Mouse (Mus musculus) liver, embryonic 12.5 days (tissue): Measurements from ENCODE around the gene Syt2. TPM values are rescaled to one million over a fixed set of nuclear protein-coding genes. Genes with fewer than 3 reads are reported as not detected.

Experiments used
- ATAC-seq: fragments of 200-750 bp; cut with Nextera tagmentation; 2 replicates; pipeline ENCODE4 v1.8.0; 2017; ENCODE audit warnings: moderate number of reproducible peaks, mild to moderate bottlenecking, moderate library complexity
- H3K27ac ChIP-seq: fragments of 300-500 bp; sonication (generic); 2 replicates; pipeline ENCODE4 v1.5.1; 2016; ENCODE audit warnings: mild to moderate bottlenecking
- H3K27me3 ChIP-seq: fragments of 300-500 bp; sonication (generic); replicated peaks from 2 replicates; pipeline ENCODE4 v1.6.1; 2016; ENCODE audit warnings: mild to moderate bottlenecking, moderate library complexity
- H3K36me3 ChIP-seq: fragments of 300-500 bp; sonication (generic); 2 replicates; pipeline ENCODE4 v1.6.1; 2016; ENCODE audit warnings: mild to moderate bottlenecking, moderate library complexity
- H3K4me1 ChIP-seq: fragments of 300-500 bp; sonication (generic); 2 replicates; pipeline ENCODE4 v1.6.1; 2016
- H3K4me2 ChIP-seq: fragments of 300-500 bp; sonication (generic); 2 replicates; pipeline ENCODE4 v1.6.1; 2016; ENCODE audit warnings: mild to moderate bottlenecking, moderate library complexity
- H3K4me3 ChIP-seq: fragments of 300-500 bp; sonication (generic); 2 replicates; pipeline ENCODE4 v1.5.1; 2016; ENCODE audit warnings: mild to moderate bottlenecking, moderate library complexity
- H3K9ac ChIP-seq: fragments of 300-500 bp; sonication (generic); 2 replicates; pipeline ENCODE4 v1.6.1; 2016; ENCODE audit warnings: mild to moderate bottlenecking, moderate library complexity
- H3K9me3 ChIP-seq: fragments of 300-500 bp; sonication (generic); replicated peaks from 2 replicates; pipeline ENCODE4 v1.6.1; 2016; ENCODE audit warnings: mild to moderate bottlenecking, moderate library complexity
- WGBS: fragments of 180-500 bp; shearing (Covaris S2); methylation state at CpG from one replicate; pipeline ENCODE4 v1.1.7; 2016; ENCODE audit not compliant: insufficient replicate concordance; 5-methylcytosine and 5-hydroxymethylcytosine counted together
- polyA plus RNA-seq: library from polyadenylated mRNA; unstranded; fragments of >200 nt; fragmentation: Nextera tagmentation; extraction: Ambion mirVana; gene quantifications from 2 replicates; pipeline ENCODE4 v1.2.1, GENCODE M21; 2016

Gene Syt2
- polyA plus RNA-seq, 1 experiment from 2014 or later, result 0.32 TPM

DNA sequence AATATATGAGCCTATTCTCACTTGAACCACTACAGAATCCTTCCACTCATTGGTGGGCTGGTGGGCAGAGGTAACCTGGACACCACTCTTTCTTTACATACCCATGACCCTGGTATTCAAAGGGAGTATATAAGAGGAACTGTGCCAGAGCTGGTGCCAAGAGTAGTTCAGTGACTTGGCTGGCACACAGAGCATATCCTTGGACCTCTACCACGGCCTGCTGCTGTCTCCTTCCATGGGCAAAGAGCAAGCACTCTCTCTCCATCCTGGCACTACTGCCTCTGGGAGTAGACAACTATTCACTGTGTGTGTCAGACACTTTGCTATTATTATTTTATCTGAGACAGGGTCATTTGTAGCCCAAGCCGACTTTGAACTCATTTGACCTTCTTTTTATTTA is 49.8 kb downstream of the Syt2 start:
- Histone ChIP-seq H3K36me3 (no peaks in the 10 kb centered on the region), H3K9me3 (no peaks in the 10 kb centered on the region), H3K27me3 (peaks cover 8% of the 10 kb centered on the region), H3K4me2 (no peak overlapping the region), H3K27ac (no peak overlapping the region), H3K4me1 (no peaks in the 10 kb centered on the region), H3K4me3 (no peak overlapping the region), H3K9ac (no peak overlapping the region)
- 48% methylated on average over 2 of the region's 2 CpGs for WGBS
- no peak for ATAC-seq

DNA sequence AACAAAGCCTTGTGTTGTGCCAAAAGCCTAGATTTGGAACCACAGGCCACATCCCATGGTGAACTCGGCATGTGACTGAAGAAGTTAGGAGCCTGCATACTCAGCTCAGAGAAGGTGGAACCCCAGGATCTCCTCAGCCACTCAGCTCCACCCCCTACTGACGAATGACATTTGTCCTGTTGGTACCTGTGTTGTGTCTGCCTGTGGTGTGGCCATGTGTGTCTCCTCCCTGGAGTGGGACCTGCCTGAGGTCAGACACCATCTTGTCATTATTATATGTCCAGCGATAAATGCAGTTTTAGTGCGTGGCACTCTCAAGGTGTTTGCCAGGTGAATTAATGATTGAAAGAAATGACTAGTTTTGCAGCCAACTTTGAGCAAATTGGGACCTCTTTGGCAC is 50.6 kb downstream of the Syt2 start:
- no peaks in the 10 kb centered on the region for H3K36me3 ChIP-seq
- H3K27me3 ChIP-seq, result peaks cover 8% of the 10 kb centered on the region
- no peak for ATAC-seq
- no peak overlapping the region for H3K4me3 ChIP-seq
- H3K27ac ChIP-seq, result no peak overlapping the region
- H3K4me1 ChIP-seq, result 0 out of 2 replicates have a peak, but pooled peaks cover 3% of the 10 kb centered on the region
- H3K4me2 ChIP-seq, result no peak overlapping the region
- H3K9me3 ChIP-seq, result no peaks in the 10 kb centered on the region
- WGBS, result 68% methylated on average over 4 of the region's 4 CpGs
- H3K9ac ChIP-seq, result no peak overlapping the region

DNA sequence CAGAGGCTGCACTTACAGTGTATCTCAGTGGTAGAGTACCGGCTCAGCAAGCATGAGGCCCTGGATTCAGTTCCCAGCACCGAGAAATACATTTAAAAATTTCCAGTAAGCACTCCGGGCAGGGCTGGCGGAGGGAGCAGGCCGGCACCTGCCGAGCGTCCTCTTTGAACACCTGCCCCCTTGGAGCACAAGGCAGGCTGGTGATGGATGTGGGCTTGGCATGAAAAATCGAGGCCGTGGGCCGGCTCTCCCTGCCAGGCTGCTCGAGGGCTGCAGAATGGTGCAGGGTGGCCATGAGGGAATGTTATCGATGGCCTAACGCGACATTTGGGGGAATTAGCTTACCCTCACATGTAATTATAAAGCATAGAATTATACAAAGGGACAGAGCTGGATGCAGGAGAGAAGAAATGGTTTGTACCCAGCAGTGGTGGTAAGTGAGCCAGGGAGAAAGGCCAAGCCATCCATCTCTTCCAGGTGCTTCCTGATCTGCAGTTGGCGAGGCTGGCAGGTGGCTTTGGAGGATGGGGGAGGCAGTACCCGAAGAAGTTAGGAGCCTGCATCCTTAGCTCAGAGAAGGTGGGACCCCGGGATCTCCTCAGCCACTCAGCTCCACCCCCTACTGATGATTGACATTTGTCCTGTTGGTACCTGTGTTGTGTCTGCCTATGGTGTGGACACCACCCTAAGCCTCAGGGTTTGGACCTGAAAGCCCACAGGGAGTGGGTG is 51.2 kb downstream of the Syt2 start:
- H3K9me3 ChIP-seq, result no peaks in the 10 kb centered on the region
- H3K27me3 ChIP-seq, result peaks cover 8% of the 10 kb centered on the region
- H3K36me3 ChIP-seq, result no peaks in the 10 kb centered on the region
- ATAC-seq, result no peak
- H3K4me2 ChIP-seq, result no peak overlapping the region
- H3K4me3 ChIP-seq, result no peak overlapping the region
- 0 out of 2 replicates have a peak, but pooled peaks cover 3% of the 10 kb centered on the region for H3K4me1 ChIP-seq
- H3K9ac ChIP-seq, result no peak overlapping the region
- WGBS, result 74% methylated on average over 17 of the region's 17 CpGs
- H3K27ac ChIP-seq, result no peak overlapping the region

DNA sequence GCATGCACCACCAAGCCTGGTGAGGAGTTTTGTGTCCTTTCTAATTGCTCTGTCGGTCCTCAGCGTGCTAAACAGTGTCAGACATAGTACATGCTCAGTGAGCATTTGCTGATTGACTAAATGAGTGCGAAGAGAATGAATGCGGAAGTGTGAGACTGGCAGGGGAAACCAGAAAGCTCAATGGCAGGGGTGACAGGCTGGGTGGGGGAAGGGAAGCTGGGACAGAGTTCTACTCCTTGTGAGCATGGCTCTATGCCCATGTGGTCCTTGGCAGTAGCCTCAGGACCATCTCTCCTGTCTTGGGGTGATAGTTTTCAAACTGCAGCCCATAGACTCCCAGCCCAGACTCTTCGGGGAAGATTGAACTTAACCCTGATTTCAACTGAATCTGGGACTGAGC is 52.0 kb downstream of the Syt2 start:
- H3K27ac ChIP-seq, result no peak overlapping the region
- no peaks in the 10 kb centered on the region for H3K36me3 ChIP-seq
- WGBS, result 48% methylated on average over 5 of the region's 5 CpGs
- ATAC-seq, result no peak
- no peak overlapping the region for H3K4me3 ChIP-seq
- peaks cover 11% of the 10 kb centered on the region for H3K27me3 ChIP-seq
- H3K9me3 ChIP-seq, result no peaks in the 10 kb centered on the region
- peaks cover 10% of the 10 kb centered on the region; the same call in 1 of the 2 replicates for H3K4me1 ChIP-seq
- no peak overlapping the region for H3K9ac ChIP-seq
- H3K4me2 ChIP-seq, result no peak overlapping the region

DNA sequence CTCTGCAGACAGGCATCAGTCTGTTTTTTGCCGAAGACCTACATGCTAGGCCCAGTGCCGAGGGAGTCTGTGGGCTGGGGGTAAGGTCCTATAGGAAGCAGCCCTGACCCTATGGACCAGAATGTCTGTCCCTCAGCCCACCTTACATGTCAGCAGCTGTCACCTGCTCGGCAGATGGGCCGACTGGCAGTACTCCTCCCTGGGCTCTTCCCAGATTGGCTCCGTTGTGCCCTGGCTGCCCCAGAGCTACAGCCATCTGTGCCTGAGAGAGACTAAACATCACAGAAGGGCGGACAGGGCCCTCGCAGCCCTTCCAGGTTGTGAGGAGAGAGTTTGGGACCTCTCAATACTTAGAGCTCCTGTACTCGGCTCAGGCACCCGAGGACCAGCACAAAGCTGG is 52.9 kb downstream of the Syt2 start:
- no peak overlapping the region for H3K4me3 ChIP-seq
- H3K27ac ChIP-seq, result no peak overlapping the region
- H3K4me2 ChIP-seq, result no peak overlapping the region
- WGBS, result 63% methylated on average over 9 of the region's 9 CpGs
- ATAC-seq, result no peak
- H3K9ac ChIP-seq, result no peak overlapping the region
- peaks cover 15% of the 10 kb centered on the region; the same call in 1 of the 2 replicates for H3K4me1 ChIP-seq
- H3K36me3 ChIP-seq, result no peaks in the 10 kb centered on the region
- H3K9me3 ChIP-seq, result no peaks in the 10 kb centered on the region
- H3K27me3 ChIP-seq, result peaks cover 18% of the 10 kb centered on the region

DNA sequence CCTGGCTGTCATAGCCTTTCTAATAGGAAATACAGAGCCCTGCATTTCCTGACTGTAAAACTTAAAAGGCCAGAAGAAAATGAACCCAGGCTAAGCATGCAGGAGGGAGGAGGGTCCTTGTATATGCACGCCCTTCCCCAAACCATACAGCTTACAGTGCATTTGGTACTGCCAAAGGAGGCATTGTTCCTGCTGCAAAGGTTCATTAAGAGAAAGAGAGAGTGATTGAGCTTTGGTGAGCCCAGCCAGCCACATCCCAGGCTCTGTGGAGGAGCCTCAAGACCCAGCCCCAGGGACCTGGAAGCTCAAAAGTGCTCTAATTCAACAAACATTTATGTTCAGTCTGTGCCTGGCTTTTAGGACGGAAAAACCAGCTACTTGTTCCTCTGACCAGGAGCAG is 53.7 kb downstream of the Syt2 start:
- Histone ChIP-seq H3K4me3 (no peak overlapping the region), H3K9me3 (no peaks in the 10 kb centered on the region), H3K9ac (no peak overlapping the region), H3K36me3 (no peaks in the 10 kb centered on the region), H3K4me1 (peaks cover 20% of the 10 kb centered on the region; the same call in 1 of the 2 replicates), H3K27me3 (peaks cover 24% of the 10 kb centered on the region), H3K27ac (no peak overlapping the region), H3K4me2 (no peak overlapping the region)
- WGBS, result 44% methylated on average over 2 of the region's 2 CpGs
- no peak for ATAC-seq

DNA sequence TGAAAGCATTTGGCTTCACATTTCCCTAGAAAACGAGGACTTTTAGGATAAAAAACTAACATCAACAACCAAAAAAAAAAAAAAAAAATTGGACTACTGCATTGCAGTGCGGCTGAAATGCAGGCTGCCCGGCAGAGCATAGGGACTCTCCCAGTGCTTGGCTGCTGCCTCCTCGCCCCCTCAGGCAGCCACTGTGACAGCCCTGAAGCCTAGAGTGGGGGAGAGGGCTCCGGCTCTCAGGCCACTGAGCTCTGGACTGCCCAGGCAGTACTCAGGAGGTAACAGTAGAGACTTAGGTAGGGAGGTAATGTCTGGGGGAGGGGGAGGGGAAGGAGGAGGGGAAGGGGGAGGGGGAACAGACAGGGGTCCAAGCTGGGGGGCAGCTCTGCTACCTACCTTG is 54.2 kb downstream of the Syt2 start:
- no peak for ATAC-seq
- 36% methylated on average over 5 of the region's 5 CpGs for WGBS
- peaks cover 29% of the 10 kb centered on the region for H3K27me3 ChIP-seq
- H3K4me1 ChIP-seq, result peaks cover 20% of the 10 kb centered on the region; the same call in 1 of the 2 replicates
- no peak overlapping the region for H3K4me3 ChIP-seq
- no peak overlapping the region for H3K4me2 ChIP-seq
- H3K36me3 ChIP-seq, result no peaks in the 10 kb centered on the region
- H3K9me3 ChIP-seq, result no peaks in the 10 kb centered on the region
- H3K9ac ChIP-seq, result no peak overlapping the region
- no peak overlapping the region for H3K27ac ChIP-seq

DNA sequence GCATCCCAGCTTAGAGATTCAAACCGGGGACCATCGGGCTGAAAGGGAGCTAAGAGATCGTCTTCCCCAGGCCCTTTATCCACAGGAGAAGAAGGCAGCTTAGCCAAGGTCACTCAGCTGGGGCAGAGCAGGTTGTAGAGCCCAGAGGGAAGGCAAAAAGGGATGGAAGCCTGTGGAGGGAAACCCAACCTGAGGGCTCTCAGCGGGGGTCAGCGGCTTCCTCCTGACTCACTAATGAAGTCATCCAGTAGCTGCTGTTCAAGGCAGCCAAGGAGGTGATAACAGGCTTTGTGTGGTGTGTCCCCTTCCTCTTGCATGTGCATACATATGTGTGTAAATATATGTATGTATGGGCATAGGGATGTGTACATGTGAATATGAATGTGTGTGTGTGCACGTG is 54.7 kb downstream of the Syt2 start:
- H3K9ac ChIP-seq, result no peak overlapping the region
- ATAC-seq, result no peak
- H3K36me3 ChIP-seq, result no peaks in the 10 kb centered on the region
- H3K9me3 ChIP-seq, result no peaks in the 10 kb centered on the region
- WGBS, result 27% methylated on average over 6 of the region's 6 CpGs
- peaks cover 20% of the 10 kb centered on the region; the same call in 1 of the 2 replicates for H3K4me1 ChIP-seq
- H3K27me3 ChIP-seq, result peaks cover 34% of the 10 kb centered on the region
- no peak overlapping the region for H3K4me3 ChIP-seq
- no peak overlapping the region for H3K4me2 ChIP-seq
- no peak overlapping the region for H3K27ac ChIP-seq

DNA sequence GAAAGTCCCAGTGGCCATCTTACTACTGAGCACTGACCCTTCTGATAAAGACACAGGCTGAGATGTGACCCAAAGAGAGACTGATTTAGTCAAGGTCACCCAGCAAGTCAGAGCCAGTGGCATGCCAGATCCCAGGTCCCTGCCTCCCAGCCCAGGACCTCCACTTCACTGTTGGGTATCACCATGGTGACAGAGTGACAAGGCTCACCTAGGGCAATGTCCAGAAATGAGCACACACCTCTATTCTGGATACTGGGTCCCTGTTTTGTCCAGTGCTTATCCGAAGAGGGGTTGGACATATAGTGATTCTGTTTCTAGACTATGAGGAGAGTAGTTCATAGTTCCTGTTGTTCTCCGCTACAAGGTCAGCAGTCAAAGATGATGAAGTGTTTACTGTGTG is 56.8 kb downstream of the Syt2 start:
- Histone ChIP-seq H3K4me3 (no peak overlapping the region), H3K36me3 (no peaks in the 10 kb centered on the region), H3K27me3 (peaks cover 55% of the 10 kb centered on the region), H3K4me2 (no peak overlapping the region), H3K9me3 (no peaks in the 10 kb centered on the region), H3K4me1 (peaks cover 21% of the 10 kb centered on the region; the same call in 1 of the 2 replicates), H3K27ac (peak overlapping the region; percentile 3; the same call in 1 of the 2 replicates), H3K9ac (no peak overlapping the region)
- peak; percentile 61 for ATAC-seq
- 60% methylated on average over 2 of the region's 2 CpGs for WGBS

DNA sequence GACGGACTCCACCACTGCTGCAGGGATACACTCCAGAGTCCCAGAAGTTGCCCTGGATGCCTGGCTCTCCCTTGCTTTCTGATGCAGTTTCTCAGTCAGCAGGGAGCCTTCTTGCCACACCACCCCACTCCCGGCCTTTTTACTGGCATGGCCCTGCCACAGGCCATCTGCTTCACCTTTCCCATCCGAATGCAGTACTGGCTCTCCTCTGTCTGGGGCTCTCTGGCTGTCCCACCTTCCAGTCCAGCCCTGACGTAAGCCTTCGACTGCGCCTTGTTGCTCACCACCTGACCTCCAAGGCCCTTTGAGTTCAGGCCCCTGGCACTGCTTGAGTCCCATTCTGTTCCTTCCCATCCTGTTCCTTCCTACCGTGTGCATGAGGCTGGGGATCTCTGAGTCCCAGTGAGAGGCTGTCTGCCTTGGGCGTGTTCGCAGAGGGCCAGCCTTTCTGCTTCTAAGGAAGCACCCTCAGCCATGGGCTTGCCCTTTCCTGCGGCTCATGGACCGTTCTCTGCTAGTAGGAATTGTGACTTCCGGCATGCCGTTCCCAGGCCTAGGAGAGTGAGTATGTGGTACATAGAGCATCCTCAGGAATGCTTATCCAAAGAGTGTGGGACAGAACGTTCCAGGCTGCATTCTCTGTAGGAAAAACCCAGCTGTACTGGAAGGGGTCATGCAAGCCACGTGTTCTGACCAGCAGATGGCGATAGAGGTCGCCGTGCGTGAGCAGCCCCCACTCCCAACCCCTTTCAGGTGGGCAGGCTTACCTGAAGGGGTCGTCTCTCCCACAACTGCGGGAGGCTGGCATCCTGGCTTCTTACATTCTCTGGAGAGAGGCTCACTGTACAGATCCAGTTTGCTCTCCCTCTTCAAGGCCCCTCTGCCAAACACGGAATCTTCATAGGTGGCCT is 58.2 kb downstream of the Syt2 start:
- Histone ChIP-seq H3K9ac (no peak overlapping the region), H3K9me3 (no peaks in the 10 kb centered on the region), H3K27me3 (peaks cover 61% of the 10 kb centered on the region), H3K4me1 (peaks cover 34% of the 10 kb centered on the region; the same call in 1 of the 2 replicates), H3K36me3 (no peaks in the 10 kb centered on the region), H3K4me2 (no peak overlapping the region), H3K27ac (no peak overlapping the region), H3K4me3 (no peak overlapping the region)
- 33% methylated on average over 22 of the region's 22 CpGs for WGBS
- ATAC-seq, result no peak

DNA sequence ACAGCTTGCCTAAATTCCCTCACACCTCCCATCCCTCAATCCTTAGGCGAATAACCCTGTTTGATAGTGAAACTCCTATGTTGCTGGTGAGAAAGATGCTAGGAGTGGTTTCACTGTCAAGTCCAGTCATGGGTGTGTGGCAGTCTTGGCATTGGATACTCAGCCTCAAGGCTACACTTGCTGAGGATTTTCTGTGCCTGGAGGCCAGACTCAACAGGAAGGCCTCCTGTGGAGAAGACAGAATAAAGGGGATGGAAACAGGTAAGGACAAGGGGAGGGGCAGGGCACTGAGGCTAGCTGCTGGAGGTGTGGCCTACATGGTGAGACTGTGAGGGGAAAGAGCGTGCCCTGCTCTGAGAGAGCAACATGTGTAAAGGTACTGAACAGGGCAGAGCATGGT is 60.1 kb downstream of the Syt2 start:
- 52% methylated on average over 2 of the region's 2 CpGs for WGBS
- no peak for ATAC-seq
- Histone ChIP-seq H3K4me1 (peaks cover 32% of the 10 kb centered on the region; the same call in 1 of the 2 replicates), H3K27ac (no peak overlapping the region), H3K27me3 (peaks cover 80% of the 10 kb centered on the region), H3K36me3 (no peaks in the 10 kb centered on the region), H3K4me2 (no peak overlapping the region), H3K4me3 (no peak overlapping the region), H3K9me3 (no peaks in the 10 kb centered on the region), H3K9ac (no peak overlapping the region)

DNA sequence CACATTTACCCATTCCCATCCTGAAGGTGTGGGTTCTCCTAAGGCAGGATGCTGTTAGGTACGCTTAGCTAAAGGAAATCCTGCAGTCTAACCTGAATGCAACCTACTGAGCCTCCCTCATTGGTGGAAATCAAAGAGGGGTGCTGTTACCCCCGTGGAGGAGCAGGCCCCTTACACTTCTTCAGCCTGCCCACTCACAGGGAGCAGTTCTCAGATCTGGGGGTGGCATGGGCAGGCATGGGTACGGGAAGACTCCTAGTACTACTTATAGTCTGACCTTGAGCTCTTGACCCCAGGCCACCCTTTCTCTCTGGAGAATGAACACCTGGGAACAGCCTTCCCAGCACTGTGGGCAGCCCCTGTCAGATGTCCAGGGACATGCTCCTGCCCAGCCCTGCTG is 61.0 kb downstream of the Syt2 start:
- ATAC-seq, result no peak
- peaks cover 88% of the 10 kb centered on the region for H3K27me3 ChIP-seq
- H3K27ac ChIP-seq, result no peak overlapping the region
- H3K36me3 ChIP-seq, result no peaks in the 10 kb centered on the region
- peaks cover 31% of the 10 kb centered on the region; the same call in 1 of the 2 replicates for H3K4me1 ChIP-seq
- WGBS, result 65% methylated on average over 3 of the region's 3 CpGs
- H3K9ac ChIP-seq, result no peak overlapping the region
- H3K4me2 ChIP-seq, result no peak overlapping the region
- no peaks in the 10 kb centered on the region for H3K9me3 ChIP-seq
- no peak overlapping the region for H3K4me3 ChIP-seq
